Mouse (Mus musculus) heart, postnatal 0 days (tissue): ENCODE measurements at regions not wholly inside any gene's neighbourhood (a gene's known extent, or its start where the extent isn't known, plus 50 kb on each side); places are given as distances from the start of the nearest gene placed in this dataset.

Experiments used
- ATAC-seq: fragments of 200-750 bp; cut with Nextera tagmentation; 2 replicates; pipeline ENCODE4 v1.8.0; 2017; ENCODE audit warnings: low read depth, moderate number of reproducible peaks, moderate library complexity; ENCODE audit not compliant: insufficient read depth
- DNase-seq: peaks from one replicate; pipeline ENCODE4 v3.0.0-alpha.2; 2016; ENCODE audit warnings: low spot score
- H3K27ac ChIP-seq: fragments of 300-500 bp; sonication (generic); 2 replicates; pipeline ENCODE4 v1.5.1; 2014; ENCODE audit warnings: low read depth, mild to moderate bottlenecking
- H3K27me3 ChIP-seq: fragments of 300-500 bp; sonication (generic); 2 replicates; pipeline ENCODE4 v1.6.1; 2014; ENCODE audit warnings: low read length, mixed read lengths; ENCODE audit not compliant: control insufficient read depth, insufficient read depth
- H3K36me3 ChIP-seq: fragments of 300-500 bp; sonication (generic); replicated peaks from 2 replicates; pipeline ENCODE4 v1.6.1; 2014; ENCODE audit warnings: low read length, mixed read lengths; ENCODE audit not compliant: control insufficient read depth, insufficient read depth
- H3K4me1 ChIP-seq: fragments of 300-500 bp; sonication (generic); 2 replicates; pipeline ENCODE4 v1.6.1; 2014; ENCODE audit warnings: antibody characterized with exemption; ENCODE audit not compliant: control insufficient read depth, insufficient read depth
- H3K4me2 ChIP-seq: fragments of 300-500 bp; sonication (generic); 2 replicates; pipeline ENCODE4 v1.6.1; 2014; ENCODE audit warnings: low read depth, mild to moderate bottlenecking, low read length, moderate library complexity
- H3K4me3 ChIP-seq: fragments of 300-500 bp; sonication (generic); 2 replicates; pipeline ENCODE4 v1.5.1; 2014; ENCODE audit warnings: low read depth, low read length
- H3K9ac ChIP-seq: fragments of 300-500 bp; sonication (generic); replicated peaks from 2 replicates; pipeline ENCODE4 v1.6.1; 2014; ENCODE audit warnings: low read depth, low read length, mixed read lengths
- H3K9me3 ChIP-seq: fragments of 300-500 bp; sonication (generic); replicated peaks from 2 replicates; pipeline ENCODE4 v1.6.1; 2016; ENCODE audit warnings: low read length; ENCODE audit not compliant: control insufficient read depth
- CTCF ChIP-seq: IDR thresholded peaks from 2 replicates; pipeline ENCODE4 v1.5.1; 2016; ENCODE audit warnings: antibody characterized with exemption, control low read depth, low read depth
- EP300 ChIP-seq: IDR thresholded peaks from 2 replicates; pipeline ENCODE4 v1.6.1; 2016; ENCODE audit warnings: antibody characterized with exemption, low read depth
- WGBS: fragments of 180-500 bp; shearing (Covaris S2); extraction: QIAGEN DNeasy Blood & Tissue Kit; methylation state at CpG from one replicate; pipeline ENCODE4 v1.1.7; 2014; 5-methylcytosine and 5-hydroxymethylcytosine counted together

DNA sequence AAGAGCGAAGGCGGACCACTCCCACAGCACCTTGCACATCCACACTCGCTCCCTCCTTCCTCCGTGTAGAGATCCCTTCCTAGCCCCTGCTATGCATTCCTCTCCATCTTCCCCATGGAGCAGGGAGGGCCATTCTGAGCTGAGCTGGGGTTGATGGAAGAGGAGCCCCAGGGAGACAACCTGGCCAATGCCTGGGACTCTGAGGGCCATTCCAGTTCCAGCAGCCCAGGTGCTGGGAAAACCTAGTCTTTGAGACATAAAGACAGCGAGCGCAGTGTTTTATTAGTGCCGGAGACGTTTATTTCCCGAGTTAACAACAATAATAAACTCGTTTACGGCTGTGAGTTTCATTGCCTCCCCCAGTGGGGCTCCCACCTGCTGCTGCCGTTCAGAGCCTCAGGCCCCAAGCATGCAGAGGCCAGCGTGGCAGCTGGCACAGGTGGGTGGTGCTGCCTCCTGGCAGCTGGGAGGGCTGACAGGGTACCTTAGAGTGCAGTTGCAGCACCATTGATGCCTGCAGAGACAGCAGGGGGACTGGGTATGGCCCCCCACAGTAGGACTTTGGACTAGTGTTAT is 287.4 kb upstream of the Tle3 start:
- WGBS: 74% methylated on average over 13 of the region's 13 CpGs
- Histone ChIP-seq H3K36me3 (no peaks in the 10 kb centered on the region), H3K9ac (no peak overlapping the region), H3K4me2 (no peak overlapping the region), H3K4me1 (no peaks in the 10 kb centered on the region), H3K27ac (no peak overlapping the region), H3K9me3 (no peaks in the 10 kb centered on the region), H3K4me3 (no peak overlapping the region), H3K27me3 (peaks cover 19% of the 10 kb centered on the region; the same call in 1 of the 2 replicates)
- no peak for TF ChIP-seq CTCF
- no peak for TF ChIP-seq EP300
- ATAC-seq (no peak), DNase-seq (no peak)

DNA sequence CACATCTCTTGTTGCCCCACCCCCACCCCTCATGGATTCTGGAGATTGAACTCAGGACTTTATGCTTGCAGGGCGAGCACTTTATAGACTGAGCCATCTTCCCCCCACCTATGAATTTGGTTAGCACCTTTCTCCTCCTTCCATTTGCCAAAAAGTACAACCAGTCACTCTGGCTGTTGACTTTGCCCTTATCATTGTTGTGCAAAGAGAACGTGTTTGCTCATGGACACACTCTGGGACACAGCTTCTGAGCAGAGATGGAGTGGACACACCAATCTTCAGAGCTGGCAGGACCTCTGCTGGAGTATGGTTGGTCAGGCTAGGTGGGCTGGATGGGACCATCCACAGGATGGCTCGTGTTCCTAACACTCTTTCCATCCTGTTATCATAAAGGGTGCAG is 285.1 kb upstream of the Tle3 start:
- 63% methylated on average over 3 of the region's 3 CpGs for WGBS
- no peaks in the 10 kb centered on the region for H3K4me1 ChIP-seq
- no peak for DNase-seq
- TF ChIP-seq CTCF: no peak
- H3K4me2 ChIP-seq: no peak overlapping the region
- no peaks in the 10 kb centered on the region for H3K36me3 ChIP-seq
- no peak overlapping the region for H3K9ac ChIP-seq
- no peak for ATAC-seq
- peaks cover 25% of the 10 kb centered on the region; the same call in 1 of the 2 replicates for H3K27me3 ChIP-seq
- no peak overlapping the region for H3K4me3 ChIP-seq
- no peak overlapping the region for H3K27ac ChIP-seq
- no peaks in the 10 kb centered on the region; the same call in 1 of the 2 replicates for H3K9me3 ChIP-seq

DNA sequence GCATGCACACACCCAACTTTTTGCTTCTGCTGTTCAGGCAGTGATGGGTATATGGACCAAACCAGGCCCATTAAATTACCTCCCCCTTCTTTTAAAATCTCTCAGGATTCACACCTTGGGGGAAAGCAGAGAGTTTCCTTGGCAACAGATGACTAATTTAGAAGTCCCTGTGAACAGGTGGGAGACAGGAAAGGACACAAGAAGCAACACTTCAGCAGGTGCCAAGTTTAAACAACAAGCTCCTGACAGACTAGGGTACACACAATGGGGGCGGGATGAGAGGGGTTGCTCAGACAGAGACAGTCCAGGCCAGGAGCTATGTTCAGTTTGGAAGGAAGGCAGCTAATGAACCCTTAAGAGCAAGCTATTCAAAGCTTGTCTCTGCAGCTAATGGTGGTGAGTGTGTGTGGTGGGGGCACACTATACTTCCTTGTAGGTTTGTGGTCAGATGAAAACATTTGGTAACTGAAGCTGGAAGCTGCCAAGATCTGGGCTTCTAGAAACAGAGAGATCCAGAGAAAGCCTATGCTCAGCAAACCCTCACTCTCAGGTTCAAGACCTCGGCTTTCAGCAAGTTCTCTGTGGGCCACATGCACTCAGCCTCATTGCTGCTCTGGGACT is 283.0 kb upstream of the Tle3 start:
- H3K27me3 ChIP-seq: peaks cover 15% of the 10 kb centered on the region; the same call in 1 of the 2 replicates
- WGBS: 76% methylated on average over 2 of the region's 2 CpGs
- no peak overlapping the region for H3K9ac ChIP-seq

DNA sequence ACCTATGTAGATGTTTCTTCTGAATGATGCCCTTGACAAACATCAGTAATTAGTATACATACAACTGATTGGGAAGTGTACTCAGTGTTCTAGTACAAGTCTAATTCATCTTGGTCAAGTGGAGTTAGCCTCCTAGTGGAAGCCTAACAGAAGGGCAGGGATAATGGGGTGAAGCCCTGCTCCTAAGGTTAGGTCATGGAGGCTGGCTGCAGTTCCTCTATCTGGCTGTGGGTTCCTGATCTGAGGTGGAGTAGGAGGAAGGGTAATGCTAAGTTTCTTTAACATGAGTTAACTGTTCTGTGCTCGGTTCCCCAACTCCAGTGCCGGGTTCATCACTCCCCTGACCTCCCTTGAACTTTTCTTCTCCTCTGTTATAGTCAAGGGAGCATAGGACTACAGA is 281.1 kb upstream of the Tle3 start:
- Histone ChIP-seq H3K4me2 (no peak overlapping the region), H3K9me3 (no peaks in the 10 kb centered on the region; the same call in 1 of the 2 replicates), H3K27me3 (0 out of 2 replicates have a peak, but pooled peaks cover 14% of the 10 kb centered on the region), H3K4me3 (no peak overlapping the region), H3K4me1 (no peaks in the 10 kb centered on the region; the same call in 1 of the 2 replicates), H3K36me3 (no peaks in the 10 kb centered on the region), H3K9ac (no peak overlapping the region), H3K27ac (no peak overlapping the region)
- no peak for ATAC-seq
- 66% methylated on average over 2 of the region's 2 CpGs for WGBS
- DNase-seq: no peak
- TF ChIP-seq CTCF: no peak
- TF ChIP-seq EP300: no peak

More for the DNA sequence above, 283.0 kb upstream of the Tle3 start:
- TF ChIP-seq CTCF: no peak
- H3K4me3 ChIP-seq: no peak overlapping the region
- no peaks in the 10 kb centered on the region for H3K4me1 ChIP-seq
- H3K9me3 ChIP-seq: no peaks in the 10 kb centered on the region; the same call in 1 of the 2 replicates
- no peak for DNase-seq
- H3K27ac ChIP-seq: no peak overlapping the region
- no peak for ATAC-seq
- no peak overlapping the region for H3K4me2 ChIP-seq
- H3K36me3 ChIP-seq: no peaks in the 10 kb centered on the region

DNA sequence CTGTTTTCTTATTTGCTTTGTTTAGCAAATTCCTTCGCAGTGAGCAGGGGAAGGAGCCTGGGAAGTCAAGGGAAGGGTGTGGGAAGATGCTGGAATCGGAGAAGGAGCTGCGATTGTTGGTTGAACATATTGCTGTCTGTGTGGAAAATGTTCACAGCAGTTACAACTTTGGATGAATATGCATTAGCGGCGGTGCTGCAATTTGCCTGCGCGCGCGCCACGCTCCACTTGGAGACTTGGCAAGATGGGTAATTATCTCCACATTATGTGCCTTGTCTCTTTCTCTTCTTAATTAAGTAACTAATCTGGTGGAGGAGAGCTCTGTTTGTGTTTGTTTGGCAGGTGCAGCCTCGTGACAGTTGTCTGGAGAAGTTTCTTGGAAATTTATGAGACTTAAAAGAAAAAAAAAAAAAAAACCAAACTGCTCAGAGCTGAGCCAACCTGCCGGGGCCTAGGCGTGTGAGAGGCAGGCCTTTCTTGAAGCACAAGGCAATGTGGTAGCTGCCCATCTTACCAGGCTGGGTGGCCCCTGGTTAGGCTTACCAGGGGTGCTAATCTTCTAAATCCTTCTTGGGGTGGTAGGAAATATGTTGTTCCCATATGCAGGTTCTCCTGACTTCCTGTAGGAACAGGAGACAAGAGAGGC is 279.2 kb upstream of the Tle3 start:
- H3K4me2 ChIP-seq: no peak overlapping the region
- H3K9ac ChIP-seq: no peak overlapping the region
- no peaks in the 10 kb centered on the region; the same call in 1 of the 2 replicates for H3K9me3 ChIP-seq
- no peak for TF ChIP-seq CTCF
- no peak for TF ChIP-seq EP300
- no peaks in the 10 kb centered on the region; the same call in 1 of the 2 replicates for H3K4me1 ChIP-seq
- H3K36me3 ChIP-seq: no peaks in the 10 kb centered on the region
- H3K27me3 ChIP-seq: peaks cover 21% of the 10 kb centered on the region; the same call in 1 of the 2 replicates
- H3K4me3 ChIP-seq: no peak overlapping the region
- ATAC-seq (no peak), DNase-seq (no peak)
- H3K27ac ChIP-seq: no peak overlapping the region
- 89% methylated on average over 13 of the region's 13 CpGs for WGBS
